Mouse (Mus musculus): ENCODE measurements around the gene Sh3d19. TPM values are rescaled to one million over a fixed set of nuclear protein-coding genes. Genes with fewer than 3 reads are reported as not detected.
A peak's percentile ranks its signal among the peaks of the same experiment; 100 is the strongest.

Gene Sh3d19
- total and polyA plus RNA-seq, 2 experiments from 2014 or later: 13.8 to 32.0 TPM

- Histone ChIP-seq H3K27me3 (ENCODE audit: insufficient read depth, low read length) (no peaks in the 10 kb centered on the region), H3K27ac (ENCODE audit: low read depth, low read length) (no peak overlapping the region), H3K9me3 (ENCODE audit: low read length) (no peaks in the 10 kb centered on the region), H3K4me1 (ENCODE audit: insufficient read depth, low read length) (no peaks in the 10 kb centered on the region), H3K4me3 (ENCODE audit: low read depth, low read length) (no peak overlapping the region), H3K36me3 (ENCODE audit: insufficient read depth, low read length) (no peaks in the 10 kb centered on the region), H3K9ac (replicated peaks; ENCODE audit: low read length, poor library complexity, severe bottlenecking) (no peak overlapping the region), H3K4me2 (ENCODE audit: low read depth, low read length, poor library complexity, severe bottlenecking) (no peak overlapping the region)
- DNase-seq (ENCODE audit: low spot score) (no peak), ATAC-seq (ENCODE audit: low FRiP score) (no peak)
- peak; percentile 56 for TF ChIP-seq CTCF (IDR thresholded peaks at IDR 0.05)
- 90% methylated on average over 4 of the region's 4 CpGs for WGBS
Measured at GRCm38 (mm10) chr3:86116951-86117350, 146.0 kb downstream of the Sh3d19 start.

- no peak for TF ChIP-seq CTCF (IDR thresholded peaks at IDR 0.05)
- no peaks in the 10 kb centered on the region for H3K4me1 ChIP-seq (ENCODE audit: insufficient read depth, low read length)
- peaks cover 7% of the 10 kb centered on the region for H3K36me3 ChIP-seq (ENCODE audit: insufficient read depth, low read length)
- no peak overlapping the region for H3K4me3 ChIP-seq (ENCODE audit: low read depth, low read length)
- H3K9me3 ChIP-seq (ENCODE audit: low read length): no peaks in the 10 kb centered on the region
- 62% methylated on average over 16 of the region's 16 CpGs for WGBS
- H3K9ac ChIP-seq (replicated peaks; ENCODE audit: low read length, poor library complexity, severe bottlenecking): no peak overlapping the region; the same call in 1 of the 2 replicates
- no peak overlapping the region for H3K27ac ChIP-seq (ENCODE audit: low read depth, low read length)
- no peaks in the 10 kb centered on the region for H3K27me3 ChIP-seq (ENCODE audit: insufficient read depth, low read length)
- DNase-seq (ENCODE audit: low spot score) (no peak), ATAC-seq (ENCODE audit: low FRiP score) (no peak)
- H3K4me2 ChIP-seq (ENCODE audit: low read depth, low read length, poor library complexity, severe bottlenecking): no peak overlapping the region
Measured at GRCm38 (mm10) chr3:86119237-86119932, 148.5 kb downstream of the Sh3d19 start.

- TF ChIP-seq CTCF (IDR thresholded peaks at IDR 0.05): peak; percentile 33
- H3K4me3 ChIP-seq (ENCODE audit: low read depth, low read length): no peak overlapping the region
- no peaks in the 10 kb centered on the region for H3K4me1 ChIP-seq (ENCODE audit: insufficient read depth, low read length)
- no peak overlapping the region for H3K4me2 ChIP-seq (ENCODE audit: low read depth, low read length, poor library complexity, severe bottlenecking)
- ATAC-seq (ENCODE audit: low FRiP score): no peak
- H3K9ac ChIP-seq (replicated peaks; ENCODE audit: low read length, poor library complexity, severe bottlenecking): no peak overlapping the region
- no peaks in the 10 kb centered on the region for H3K9me3 ChIP-seq (ENCODE audit: low read length)
- H3K27me3 ChIP-seq (ENCODE audit: insufficient read depth, low read length): no peaks in the 10 kb centered on the region
- H3K27ac ChIP-seq (ENCODE audit: low read depth, low read length): no peak overlapping the region
- DNase-seq (ENCODE audit: low spot score): no peak
- H3K36me3 ChIP-seq (ENCODE audit: insufficient read depth, low read length): peaks cover 15% of the 10 kb centered on the region
Measured at GRCm38 (mm10) chr3:86122156-86122555, 151.2 kb downstream of the Sh3d19 start.

GRCm38 (mm10) chr3:86123251-86123746 lies 152.4 kb downstream of the Sh3d19 start:
- Histone ChIP-seq H3K9ac (replicated peaks; ENCODE audit: low read length, poor library complexity, severe bottlenecking) (no peak overlapping the region), H3K4me1 (ENCODE audit: insufficient read depth, low read length) (no peaks in the 10 kb centered on the region), H3K4me3 (ENCODE audit: low read depth, low read length) (no peak overlapping the region), H3K36me3 (ENCODE audit: insufficient read depth, low read length) (peaks cover 15% of the 10 kb centered on the region), H3K27me3 (ENCODE audit: insufficient read depth, low read length) (no peaks in the 10 kb centered on the region), H3K4me2 (ENCODE audit: low read depth, low read length, poor library complexity, severe bottlenecking) (no peak overlapping the region), H3K27ac (ENCODE audit: low read depth, low read length) (no peak overlapping the region), H3K9me3 (ENCODE audit: low read length) (no peaks in the 10 kb centered on the region)
- TF ChIP-seq CTCF (IDR thresholded peaks at IDR 0.05): no peak
- DNase-seq (ENCODE audit: low spot score) (no peak), ATAC-seq (ENCODE audit: low FRiP score) (no peak)
- WGBS: 88% methylated on average over 8 of the region's 8 CpGs

GRCm38 (mm10) chr3:86129757-86130156 lies 158.8 kb downstream of the Sh3d19 start:
- ATAC-seq (ENCODE audit: low FRiP score) (no peak), DNase-seq (ENCODE audit: low spot score) (peak; percentile 78)
- H3K27me3 ChIP-seq (ENCODE audit: insufficient read depth, low read length): no peaks in the 10 kb centered on the region
- no peak overlapping the region for H3K4me2 ChIP-seq (ENCODE audit: low read depth, low read length, poor library complexity, severe bottlenecking)
- peaks cover 8% of the 10 kb centered on the region for H3K36me3 ChIP-seq (ENCODE audit: insufficient read depth, low read length)
- no peak overlapping the region for H3K9ac ChIP-seq (replicated peaks; ENCODE audit: low read length, poor library complexity, severe bottlenecking)
- H3K9me3 ChIP-seq (ENCODE audit: low read length): no peaks in the 10 kb centered on the region
- no peak overlapping the region for H3K27ac ChIP-seq (ENCODE audit: low read depth, low read length)
- no peaks in the 10 kb centered on the region for H3K4me1 ChIP-seq (ENCODE audit: insufficient read depth, low read length)
- 8% methylated on average over 6 of the region's 6 CpGs for WGBS
- TF ChIP-seq CTCF (IDR thresholded peaks at IDR 0.05): peak; percentile 95
- no peak overlapping the region for H3K4me3 ChIP-seq (ENCODE audit: low read depth, low read length)

- DNase-seq (ENCODE audit: low spot score) (no peak), ATAC-seq (ENCODE audit: low FRiP score) (no peak)
- Histone ChIP-seq H3K4me1 (ENCODE audit: insufficient read depth, low read length) (no peaks in the 10 kb centered on the region), H3K36me3 (ENCODE audit: insufficient read depth, low read length) (peaks cover 19% of the 10 kb centered on the region), H3K27ac (ENCODE audit: low read depth, low read length) (no peak overlapping the region), H3K4me2 (ENCODE audit: low read depth, low read length, poor library complexity, severe bottlenecking) (no peak overlapping the region), H3K4me3 (ENCODE audit: low read depth, low read length) (no peak overlapping the region), H3K27me3 (ENCODE audit: insufficient read depth, low read length) (no peaks in the 10 kb centered on the region), H3K9ac (replicated peaks; ENCODE audit: low read length, poor library complexity, severe bottlenecking) (no peak overlapping the region), H3K9me3 (ENCODE audit: low read length) (no peaks in the 10 kb centered on the region)
- no peak for TF ChIP-seq CTCF (IDR thresholded peaks at IDR 0.05)
- 93% methylated on average over 6 of the region's 6 CpGs for WGBS
Measured at GRCm38 (mm10) chr3:86134939-86135638, 164.2 kb downstream of the Sh3d19 start.
